Mouse (Mus musculus) heart, embryonic 12.5 days (tissue): ENCODE results near the gene Hrk. TPM values are rescaled to one million over a fixed set of nuclear protein-coding genes. Genes with fewer than 3 reads are reported as not detected.

ENCODE experiments used
- ATAC-seq: fragments of 200-750 bp; cut with Nextera tagmentation; 2 replicates; pipeline ENCODE4 v1.8.0; 2017; ENCODE audit warnings: moderate TSS enrichment, moderate library complexity; ENCODE audit not compliant: insufficient number of reproducible peaks, low FRiP score
- H3K27ac ChIP-seq: fragments of 300-500 bp; sonication (generic); 2 replicates; pipeline ENCODE4 v1.5.1; 2016; ENCODE audit warnings: mild to moderate bottlenecking, moderate library complexity; ENCODE audit not compliant: poor library complexity, severe bottlenecking
- H3K27me3 ChIP-seq: fragments of 300-500 bp; sonication (generic); replicated peaks from 2 replicates; pipeline ENCODE4 v1.6.1; 2016; ENCODE audit warnings: mild to moderate bottlenecking, moderate library complexity
- H3K36me3 ChIP-seq: fragments of 300-500 bp; sonication (generic); 2 replicates; pipeline ENCODE4 v1.6.1; 2016; ENCODE audit warnings: mild to moderate bottlenecking, moderate library complexity
- H3K4me1 ChIP-seq: fragments of 300-500 bp; sonication (generic); replicated peaks from 2 replicates; pipeline ENCODE4 v1.6.1; 2016; ENCODE audit warnings: mild to moderate bottlenecking
- H3K4me2 ChIP-seq: fragments of 300-500 bp; sonication (generic); 2 replicates; pipeline ENCODE4 v1.6.1; 2016; ENCODE audit warnings: mild to moderate bottlenecking, moderate library complexity
- H3K4me3 ChIP-seq: fragments of 300-500 bp; sonication (generic); 2 replicates; pipeline ENCODE4 v1.5.1; 2016; ENCODE audit warnings: mild to moderate bottlenecking
- H3K9ac ChIP-seq: fragments of 300-500 bp; sonication (generic); 2 replicates; pipeline ENCODE4 v1.6.1; 2016; ENCODE audit warnings: mild to moderate bottlenecking, moderate library complexity
- H3K9me3 ChIP-seq: fragments of 300-500 bp; sonication (generic); replicated peaks from 2 replicates; pipeline ENCODE4 v1.6.1; 2016; ENCODE audit warnings: mild to moderate bottlenecking, moderate library complexity
- WGBS: fragments of 180-500 bp; shearing (Covaris S2); methylation state at CpG from one replicate; pipeline ENCODE4 v1.1.7; 2016; 5-methylcytosine and 5-hydroxymethylcytosine counted together
- polyA plus RNA-seq: library from polyadenylated mRNA; unstranded; fragments of >200 nt; fragmentation: Nextera tagmentation; extraction: Ambion mirVana; gene quantifications from 2 replicates; pipeline ENCODE4 v1.2.1, GENCODE M21; 2016

Hrk gene
- polyA plus RNA-seq, 1 experiment from 2014 or later: 0.09 TPM

DNA sequence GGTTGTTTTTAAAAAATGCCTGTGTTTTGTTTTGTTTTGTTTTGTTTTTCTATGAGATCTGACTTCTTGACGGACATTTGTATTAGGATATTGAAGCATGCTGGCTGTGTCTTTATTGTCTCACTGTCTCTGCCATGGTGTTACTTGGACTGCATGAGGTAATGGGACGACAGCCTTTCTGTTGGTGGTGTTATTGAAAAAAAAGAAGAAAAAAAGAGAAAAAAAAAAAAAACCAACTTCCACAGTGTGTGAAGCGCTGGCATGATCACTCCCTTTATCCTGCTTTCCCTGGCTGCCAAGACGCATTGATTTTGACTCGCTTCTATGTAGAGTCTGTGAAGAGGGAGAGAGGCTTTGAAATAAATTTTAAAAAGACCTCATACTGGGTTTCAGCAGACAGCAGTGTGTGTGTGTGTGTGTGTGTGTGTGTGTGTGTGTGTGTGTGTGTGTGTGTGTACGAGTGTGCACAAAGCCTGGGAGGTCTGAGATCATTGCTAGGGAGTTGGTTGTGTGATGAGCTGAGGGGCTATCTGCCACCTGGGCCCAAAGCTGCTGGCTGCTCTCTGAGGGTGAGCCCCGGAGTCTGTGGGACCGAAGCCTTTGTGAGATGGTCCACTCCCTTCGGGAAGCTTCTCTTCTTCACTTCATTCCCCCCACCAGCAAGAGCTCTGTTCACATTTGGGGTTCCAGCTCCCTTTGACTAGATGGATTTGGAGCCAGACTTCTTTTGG lies 22.6 kb downstream of the Hrk start:
- H3K27ac ChIP-seq: no peak overlapping the region
- ATAC-seq: no peak

GRCm38 (mm10) chr5:118188356-118188755 lies 23.9 kb downstream of the Hrk start:
- 65% methylated on average over 6 of the region's 6 CpGs for whole genome bisulfite sequencing
- Histone ChIP-seq H3K4me1 (peaks cover 5% of the 10 kb centered on the region), H3K9me3 (no peaks in the 10 kb centered on the region), H3K4me2 (no peak overlapping the region), H3K27ac (no peak overlapping the region), H3K9ac (no peak overlapping the region), H3K36me3 (no peaks in the 10 kb centered on the region), H3K27me3 (peaks cover 62% of the 10 kb centered on the region), H3K4me3 (no peak overlapping the region)
- ATAC-seq: no peak

More for the DNA sequence above, 22.6 kb downstream of the Hrk start:
- Histone ChIP-seq H3K36me3 (no peaks in the 10 kb centered on the region), H3K27me3 (peaks cover 51% of the 10 kb centered on the region), H3K4me3 (no peak overlapping the region), H3K4me1 (peaks cover under 1% of the 10 kb centered on the region), H3K9ac (no peak overlapping the region), H3K4me2 (no peak overlapping the region), H3K9me3 (no peaks in the 10 kb centered on the region)
- 74% methylated on average over 9 of the region's 9 CpGs for WGBS

GRCm38 (mm10) chr5:118190491-118190890 lies 26.0 kb downstream of the Hrk start:
- H3K27me3 ChIP-seq: peaks cover 75% of the 10 kb centered on the region
- 70% methylated on average over 9 of the region's 9 CpGs for WGBS
- no peak overlapping the region for H3K27ac ChIP-seq
- no peaks in the 10 kb centered on the region for H3K36me3 ChIP-seq
- no peak for ATAC-seq
- H3K4me3 ChIP-seq: no peak overlapping the region
- no peak overlapping the region for H3K4me2 ChIP-seq
- H3K9me3 ChIP-seq: no peaks in the 10 kb centered on the region
- H3K4me1 ChIP-seq: peaks cover 5% of the 10 kb centered on the region
- H3K9ac ChIP-seq: no peak overlapping the region

GRCm38 (mm10) chr5:118192221-118192620 lies 27.8 kb downstream of the Hrk start:
- Histone ChIP-seq H3K36me3 (no peaks in the 10 kb centered on the region), H3K9ac (no peak overlapping the region), H3K4me2 (no peak overlapping the region), H3K4me1 (peaks cover 5% of the 10 kb centered on the region), H3K9me3 (no peaks in the 10 kb centered on the region), H3K27me3 (peaks cover 72% of the 10 kb centered on the region), H3K4me3 (no peak overlapping the region), H3K27ac (no peak overlapping the region)
- WGBS: 32% methylated on average over 18 of the region's 18 CpGs
- ATAC-seq: no peak

DNA sequence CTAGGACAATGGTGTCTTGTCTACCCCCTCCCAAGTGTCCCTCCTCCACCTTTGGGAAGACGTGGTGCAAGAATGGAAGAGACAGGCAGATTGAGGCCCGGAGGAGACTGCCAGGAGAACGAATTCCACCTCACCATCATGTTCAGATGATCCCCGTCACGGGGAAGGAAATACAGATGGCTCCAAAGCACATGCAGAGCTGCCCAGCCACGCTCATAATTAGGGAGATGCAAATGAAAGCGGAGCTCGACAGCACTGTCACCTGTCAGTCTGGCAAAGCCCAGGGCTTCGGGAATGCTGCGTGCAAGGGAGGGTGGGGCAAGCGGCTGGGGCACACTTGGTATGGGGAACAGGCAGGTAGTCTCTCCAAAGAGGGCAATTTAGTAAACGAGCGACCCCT lies 33.0 kb downstream of the Hrk start:
- H3K4me2 ChIP-seq: no peak overlapping the region
- no peak for ATAC-seq
- no peak overlapping the region for H3K9ac ChIP-seq
- no peaks in the 10 kb centered on the region for H3K36me3 ChIP-seq
- H3K4me3 ChIP-seq: no peak overlapping the region
- H3K27ac ChIP-seq: no peak overlapping the region
- 74% methylated on average over 13 of the region's 13 CpGs for whole genome bisulfite sequencing
- H3K9me3 ChIP-seq: no peaks in the 10 kb centered on the region
- peaks cover under 1% of the 10 kb centered on the region; the same call in 1 of the 2 replicates for H3K4me1 ChIP-seq
- H3K27me3 ChIP-seq: peaks cover 24% of the 10 kb centered on the region

- Histone ChIP-seq H3K4me2 (no peak overlapping the region), H3K4me3 (no peak overlapping the region), H3K4me1 (no peaks in the 10 kb centered on the region), H3K27me3 (peaks cover 2% of the 10 kb centered on the region; the same call in 1 of the 2 replicates), H3K9ac (no peak overlapping the region), H3K27ac (no peak overlapping the region), H3K9me3 (no peaks in the 10 kb centered on the region), H3K36me3 (no peaks in the 10 kb centered on the region)
- WGBS: 64% methylated on average over 5 of the region's 5 CpGs
- no peak for ATAC-seq
Observed at GRCm38 (mm10) chr5:118199670-118200069, 35.2 kb downstream of the Hrk start.

- Histone ChIP-seq H3K27ac (no peak overlapping the region), H3K9ac (no peak overlapping the region), H3K9me3 (no peaks in the 10 kb centered on the region), H3K4me3 (no peak overlapping the region), H3K4me2 (no peak overlapping the region), H3K4me1 (no peaks in the 10 kb centered on the region), H3K36me3 (no peaks in the 10 kb centered on the region), H3K27me3 (no peaks in the 10 kb centered on the region; the same call in none of the 2 replicates)
- 80% methylated on average over 16 of the region's 16 CpGs for WGBS
- no peak for ATAC-seq
Observed at GRCm38 (mm10) chr5:118204675-118205440, 40.4 kb downstream of the Hrk start.

DNA sequence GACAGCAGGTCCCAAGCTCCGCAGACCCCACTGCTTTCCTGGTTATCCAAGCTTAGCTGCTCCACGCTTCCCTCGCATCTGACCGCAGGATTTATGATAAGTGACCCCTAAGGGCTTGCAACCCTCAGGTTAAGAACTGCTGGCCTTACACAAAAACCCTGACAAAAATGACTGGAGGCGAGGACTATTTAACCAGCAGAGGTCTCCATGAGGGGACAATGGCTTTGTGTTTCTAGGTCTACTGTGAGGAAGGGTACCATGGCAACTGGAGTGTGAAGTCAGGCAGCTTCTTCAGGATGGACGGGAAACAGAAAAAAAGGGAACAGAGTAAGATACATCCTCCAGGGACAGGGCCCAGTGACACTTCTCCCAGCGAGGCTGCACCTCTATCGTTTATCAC lies 41.4 kb downstream of the Hrk start:
- Histone ChIP-seq H3K36me3 (no peaks in the 10 kb centered on the region), H3K27ac (no peak overlapping the region), H3K4me2 (no peak overlapping the region), H3K9me3 (no peaks in the 10 kb centered on the region; the same call in 1 of the 2 replicates), H3K4me1 (no peaks in the 10 kb centered on the region), H3K9ac (no peak overlapping the region), H3K4me3 (no peak overlapping the region), H3K27me3 (no peaks in the 10 kb centered on the region; the same call in none of the 2 replicates)
- no peak for ATAC-seq
- WGBS: 79% methylated on average over 8 of the region's 8 CpGs

DNA sequence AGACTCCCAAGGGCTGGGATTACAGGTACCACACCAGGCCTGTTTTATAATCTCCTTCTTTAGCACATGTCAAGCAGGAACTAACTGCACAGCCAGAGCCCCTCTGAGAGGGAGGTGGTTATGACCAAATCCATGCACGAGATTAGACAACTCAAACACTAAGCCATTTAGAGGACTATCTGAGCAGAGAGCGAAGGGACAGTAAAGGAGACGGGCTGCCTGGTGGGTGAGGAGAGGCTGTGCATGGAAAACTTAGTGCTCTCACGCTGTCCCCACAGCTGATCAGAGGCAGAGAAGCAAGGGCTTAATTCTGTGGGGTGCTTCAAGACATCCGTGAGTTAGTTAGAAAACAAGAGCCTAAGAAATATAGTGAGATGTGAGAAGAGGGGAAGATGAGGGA lies 49.6 kb downstream of the Hrk start:
- Histone ChIP-seq H3K36me3 (no peaks in the 10 kb centered on the region), H3K4me3 (peak overlapping the region; percentile 41), H3K4me1 (peaks cover 13% of the 10 kb centered on the region), H3K27me3 (no peaks in the 10 kb centered on the region), H3K27ac (no peak overlapping the region), H3K4me2 (peak overlapping the region; percentile 69), H3K9me3 (no peaks in the 10 kb centered on the region; the same call in 1 of the 2 replicates), H3K9ac (peak overlapping the region; percentile 58)
- 15% methylated on average over 5 of the region's 5 CpGs for WGBS
- no peak for ATAC-seq

- peak overlapping the region; percentile 69 for H3K4me2 ChIP-seq
- WGBS: 9% methylated on average over 24 of the region's 24 CpGs
- H3K36me3 ChIP-seq: no peaks in the 10 kb centered on the region
- peak overlapping the region; percentile 58 for H3K9ac ChIP-seq
- H3K27ac ChIP-seq: no peak overlapping the region
- H3K4me1 ChIP-seq: peaks cover 13% of the 10 kb centered on the region
- peak overlapping the region; percentile 41 for H3K4me3 ChIP-seq
- H3K9me3 ChIP-seq: no peaks in the 10 kb centered on the region; the same call in 1 of the 2 replicates
- no peaks in the 10 kb centered on the region for H3K27me3 ChIP-seq
- peak; percentile 87 for ATAC-seq
Observed at GRCm38 (mm10) chr5:118214418-118215154, 50.1 kb downstream of the Hrk start.

GRCm38 (mm10) chr5:118217410-118217809 lies 53.0 kb downstream of the Hrk start:
- Histone ChIP-seq H3K27ac (no peak overlapping the region), H3K9me3 (no peaks in the 10 kb centered on the region), H3K9ac (no peak overlapping the region), H3K4me1 (peaks cover 13% of the 10 kb centered on the region), H3K27me3 (no peaks in the 10 kb centered on the region), H3K4me3 (no peak overlapping the region), H3K36me3 (no peaks in the 10 kb centered on the region), H3K4me2 (no peak overlapping the region)
- WGBS: 59% methylated on average over 6 of the region's 6 CpGs
- no peak for ATAC-seq
